ENCODE assay signal across 18 mouse cellular contexts in genomic region chr16:14416957-14417618, GRCm38 (mm10). TPM values are rescaled to one million over a fixed set of nuclear protein-coding genes. Genes with fewer than 3 reads are reported as not detected.
DNase-seq lines count a peak whose midpoint lies in the region; ATAC-seq and TF ChIP-seq lines count a peak whose summit lies in the region.
"Had no signal": no experiment of that assay in that cellular context is flagged by ENCODE, and none has a peak within 500 bp of the region (broad histone marks: within the 10 kb centered on the region; RNA-seq: fewer than 3 reads in every experiment).

No protein-coding gene starts in this region.

- peak; percentile 85 for ATAC-seq in kidney, embryonic 16.5 days (ENCODE audit: low FRiP score, low TSS enrichment)
- peak; percentile 69 for ATAC-seq in lung, postnatal 0 days
- ATAC-seq: CD4-positive, CD25-positive, alpha-beta regulatory T cell, adult 4 months; hindbrain, postnatal 0 days; midbrain, embryonic 13.5 days had no signal

- no peak for DNase-seq in kidney, adult 11 months
- peak; percentile 74 for DNase-seq in lung, postnatal 0 days (ENCODE audit: low spot score)
- DNase-seq in lung, adult 2 months: no peak
- no peak for DNase-seq in thymus, adult 18-20 months
- no peak for DNase-seq in cerebellum, postnatal 36 days
- DNase-seq: adrenal gland, postnatal 36 days; cerebellum, adult 9-11 months; gastrocnemius, postnatal 14 days; heart, postnatal 36 days; retina, postnatal 1 day had no signal

- no peak overlapping the region for H3K4me3 ChIP-seq in kidney, embryonic 16.5 days (ENCODE audit: low read length)
- H3K4me3 ChIP-seq in lung, postnatal 0 days (ENCODE audit: low read depth, low read length): no peak overlapping the region
- no peak overlapping the region for H3K4me3 ChIP-seq in lung, adult 2 months (replicated peaks; ENCODE audit: extremely low read depth, low read depth, low read length)
- H3K4me3 ChIP-seq in embryonic fibroblast, embryonic 13.5 days (ENCODE audit: insufficient read depth, low read length): no peak overlapping the region
- H3K4me3 ChIP-seq: midbrain, embryonic 13.5 days; myocyte had no signal

- H3K9ac ChIP-seq in kidney, embryonic 16.5 days (replicated peaks; ENCODE audit: low read length): no peak overlapping the region
- no peak overlapping the region for H3K9ac ChIP-seq in lung, postnatal 0 days (replicated peaks; ENCODE audit: low read depth)
- H3K9ac ChIP-seq: midbrain, embryonic 13.5 days had no signal

- 41% methylated on average over 5 of the region's 5 CpGs for WGBS in kidney, embryonic 16.5 days
- WGBS in lung, postnatal 0 days: 58% methylated on average over 5 of the region's 5 CpGs
- WGBS in lung, adult 2 months: 68% methylated on average over 5 of the region's 5 CpGs

- H3K4me1 ChIP-seq in kidney, embryonic 16.5 days (ENCODE audit: insufficient read depth, low read length): no peaks in the 10 kb centered on the region
- no peaks in the 10 kb centered on the region for H3K4me1 ChIP-seq in lung, postnatal 0 days (ENCODE audit: insufficient read depth, low read depth, low read length)
- H3K4me1 ChIP-seq in lung, adult 2 months (ENCODE audit: control insufficient read depth, insufficient read depth, low read length): no peaks in the 10 kb centered on the region
- no peaks in the 10 kb centered on the region for H3K4me1 ChIP-seq in embryonic fibroblast, embryonic 13.5 days (ENCODE audit: control insufficient read depth, insufficient read depth, low read length)
- H3K4me1 ChIP-seq: midbrain, embryonic 13.5 days had no signal

- TF ChIP-seq POLR2A in lung, adult 2 months (IDR thresholded peaks at IDR 0.05; ENCODE audit: borderline replicate concordance, extremely low read depth, low read depth, low read length): no peak
- TF ChIP-seq POLR2A in embryonic fibroblast, embryonic 13.5 days (IDR thresholded peaks at IDR 0.05; ENCODE audit: low read depth, low read length): no peak

- peaks cover 2% of the 10 kb centered on the region; the same call in 1 of the 2 replicates for H3K36me3 ChIP-seq in kidney, embryonic 16.5 days (ENCODE audit: insufficient read depth, low read length)
- H3K36me3 ChIP-seq in lung, postnatal 0 days (ENCODE audit: insufficient read depth, low read length): no peaks in the 10 kb centered on the region

- no peak for TF ChIP-seq CTCF in lung, postnatal 0 days (IDR thresholded peaks at IDR 0.05)
- TF ChIP-seq CTCF in lung, adult 2 months (IDR thresholded peaks at IDR 0.05; ENCODE audit: insufficient read depth, low read length): no peak
- no peak for TF ChIP-seq CTCF in embryonic fibroblast, embryonic 13.5 days (IDR thresholded peaks at IDR 0.05; ENCODE audit: borderline replicate concordance, insufficient read depth, low read length)

- no peaks in the 10 kb centered on the region for H3K9me3 ChIP-seq in kidney, embryonic 16.5 days (ENCODE audit: low read length)
- no peaks in the 10 kb centered on the region for H3K9me3 ChIP-seq in lung, postnatal 0 days (ENCODE audit: low read length)
- H3K9me3 ChIP-seq: midbrain, embryonic 13.5 days had no signal

- no peak overlapping the region for H3K4me2 ChIP-seq in kidney, embryonic 16.5 days (replicated peaks; ENCODE audit: low read depth, low read length)
- no peak overlapping the region for H3K4me2 ChIP-seq in lung, postnatal 0 days (replicated peaks; ENCODE audit: low read depth, low read length)
- H3K4me2 ChIP-seq: heart, embryonic 11.5 days; midbrain, embryonic 13.5 days had no signal

- no peaks in the 10 kb centered on the region for H3K27me3 ChIP-seq in kidney, embryonic 16.5 days (ENCODE audit: insufficient read depth, low read length)
- H3K27me3 ChIP-seq in lung, postnatal 0 days (replicated peaks; ENCODE audit: insufficient read depth, low read length): no peaks in the 10 kb centered on the region
- H3K27me3 ChIP-seq: midbrain, embryonic 13.5 days had no signal

- peak overlapping the region; percentile 43 for H3K27ac ChIP-seq in kidney, embryonic 16.5 days (ENCODE audit: low read length)
- H3K27ac ChIP-seq in lung, postnatal 0 days (ENCODE audit: low read length): no peak overlapping the region
- peak overlapping the region; percentile 31; the same call in 1 of the 2 replicates for H3K27ac ChIP-seq in embryonic fibroblast, embryonic 13.5 days (ENCODE audit: insufficient read depth, low read length)
- H3K27ac ChIP-seq: hindbrain, postnatal 0 days; macrophage; midbrain, embryonic 13.5 days had no signal

- TF ChIP-seq EP300 in lung, postnatal 0 days (IDR thresholded peaks at IDR 0.05): no peak

RNA-seq across cellular contexts. Expression of gene Abcc1, which starts 55.7 kb away (rescaled TPM):
- 11.9 and 14.6 TPM in 2 replicates for polyA plus RNA-seq in kidney, embryonic 16.5 days (2015; fragmentation: Nextera tagmentation; extraction: Ambion mirVana)
- polyA plus RNA-seq in lung, postnatal 0 days (2015; fragmentation: Nextera tagmentation; extraction: Ambion mirVana): 5.0 and 7.2 TPM in 2 replicates
- polyA plus RNA-seq in lung, adult 2 months (2012; rRNA removed): 28.7 and 32.8 TPM in 2 replicates
- 78.6 and 141 TPM in 2 replicates for polyA plus RNA-seq in embryonic fibroblast, embryonic 13.5 days (2011; ENCODE audit: insufficient read length, low read depth, missing spikeins)
